Mouse (Mus musculus) liver, adult 10 weeks (tissue): Measurements from ENCODE around the gene Ect2. TPM values are rescaled to one million over a fixed set of nuclear protein-coding genes. Genes with fewer than 3 reads are reported as not detected.

ENCODE experiments used
- polyA plus RNA-seq: library from polyadenylated mRNA; stranded (reverse); fragments of 350-450 nt; fragmentation: Illumina TruSeq; extraction: RNeasy Lipid Tissue Mini Kit (QIAGEN cat#74804); gene quantifications from one replicate; pipeline ENCODE4 v1.2.3, GENCODE M21; 2014; ENCODE audit warnings: low read depth, low replicate concordance

Ect2 gene
- polyA plus RNA-seq: 1.7 TPM

DNA sequence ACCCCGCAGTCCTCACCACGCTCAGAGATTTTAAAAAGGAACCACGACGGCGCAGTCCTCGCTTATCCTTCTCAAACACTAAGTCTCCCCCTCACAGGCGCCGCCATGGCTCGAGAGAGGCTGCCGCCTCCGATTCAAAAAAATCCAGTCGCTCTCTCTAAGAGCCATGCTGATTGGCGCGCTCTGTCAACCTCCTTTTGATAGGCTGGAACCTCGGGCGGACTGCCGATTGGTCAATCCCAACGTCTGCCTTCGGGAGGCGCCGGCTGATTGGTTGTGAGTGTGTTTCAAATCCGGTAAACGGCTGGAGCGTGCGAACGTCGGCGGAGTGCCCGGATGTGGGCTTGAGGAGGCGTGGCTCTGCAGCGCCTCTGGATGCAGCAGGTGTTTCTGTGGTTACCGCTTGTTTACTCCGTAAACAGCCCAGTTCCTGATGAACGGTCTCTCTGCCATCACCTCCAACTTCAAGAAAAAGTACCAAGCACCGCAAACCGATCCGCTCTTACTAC is at the start of gene Ect2:
Gene Ect2, minus strand, starts transcription at position 178 of the 509 bp plus-strand sequence.

GRCm38 (mm10) chr3:27182733-27183600 is 29.3 kb upstream of the Ect2 start, which contains the start of gene Nceh1:
Gene Nceh1 (plus strand): TSS chr3:27182965.

Other genes with a start within 250 kb of the Ect2 start
- gene Nceh1, start 29.1 kb upstream of the Ect2 start, polyA plus RNA-seq: 28.6 TPM
- gene Tnfsf10, start 163.2 kb upstream of the Ect2 start, polyA plus RNA-seq: 5.2 TPM
- gene Ghsr, start 217.5 kb upstream of the Ect2 start, polyA plus RNA-seq: not detected